Mouse (Mus musculus) E14TG2a.4 (cell line): ENCODE data around the gene Gm37240.

ENCODE experiments used
- CTCF ChIP-seq: conservative IDR thresholded peaks from 2 replicates; pipeline ENCODE4 v1.5.1; 2014; ENCODE audit warnings: low read length
- POU5F1 ChIP-seq: IDR thresholded peaks from 2 replicates; pipeline ENCODE4 v1.6.1; 2014; ENCODE audit warnings: low read length, borderline replicate concordance

GRCm38 (mm10) chr3:84937360-84938355 is 949.7 kb downstream of the Gm37240 start:
- no peak for TF ChIP-seq CTCF
- no peak for TF ChIP-seq POU5F1
